Mouse (Mus musculus): Measurements from ENCODE around the gene 2510039O18Rik.

The 2510039O18Rik gene

DNA sequence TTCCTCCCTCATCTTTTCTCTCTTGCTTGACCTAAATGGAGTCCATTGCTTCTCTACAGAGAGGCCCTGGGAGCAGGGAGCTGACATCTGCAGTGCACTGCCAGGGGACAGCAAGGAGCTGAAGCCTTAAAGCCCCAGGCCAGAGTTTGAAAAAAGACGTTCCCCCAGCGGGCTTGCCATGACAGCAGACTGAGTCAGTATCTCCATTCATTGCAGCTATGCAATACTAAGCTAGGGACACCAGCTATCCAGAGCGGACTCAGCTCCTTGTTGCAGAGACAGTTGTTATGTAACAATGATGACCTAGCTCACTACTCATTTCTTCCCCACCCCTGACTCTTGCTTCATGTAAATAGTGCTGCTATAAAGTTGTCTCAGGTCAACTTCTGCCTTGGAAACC is 54.6 kb downstream of the 2510039O18Rik start:
- no peak for DNase-seq

All from cerebellum, postnatal 10 days (tissue).